ENCODE assay signal across 31 mouse cellular contexts in genomic region chr11:70877670-70878069, GRCm38 (mm10).
"Had no signal": no experiment of that assay in that cellular context is flagged by ENCODE, and none has a peak within 500 bp of the region (broad histone marks: within the 10 kb centered on the region; RNA-seq: fewer than 3 reads in every experiment).

No protein-coding gene starts in this region.

- H3K36me3 ChIP-seq: lung, embryonic 15.5 days; midbrain, embryonic 15.5 days had no signal

- H3K27ac ChIP-seq: limb, embryonic 10.5 days; limb, embryonic 12.5 days; limb, embryonic 13.5 days; limb, embryonic 15.5 days; liver, embryonic 12.5 days; liver, embryonic 13.5 days; liver, embryonic 14.5 days; liver, embryonic 15.5 days; lung, embryonic 15.5 days; macrophage; midbrain, embryonic 10.5 days; midbrain, embryonic 12.5 days; midbrain, embryonic 13.5 days; midbrain, embryonic 15.5 days had no signal

- DNase-seq: left cerebral cortex, postnatal 4 days; liver; liver, embryonic 13.5 days; liver, postnatal 0 days; lung, adult 18-20 months; lung, adult 2 months; lung, embryonic 14.5 days; lung, postnatal 10 days; lung, postnatal 14 days; lung, postnatal 36 days; lung, postnatal 4 days; midbrain, embryonic 14.5 days had no signal

- H3K4me1 ChIP-seq: limb, embryonic 10.5 days; lung, embryonic 15.5 days; midbrain, embryonic 10.5 days; midbrain, embryonic 12.5 days had no signal

- H3K9me3 ChIP-seq: limb, embryonic 10.5 days; limb, embryonic 12.5 days; limb, embryonic 13.5 days; limb, embryonic 15.5 days; liver, embryonic 12.5 days; liver, embryonic 13.5 days; liver, embryonic 15.5 days; lung, embryonic 15.5 days; megakaryocyte, embryonic 14.5 days; midbrain, embryonic 10.5 days; midbrain, embryonic 12.5 days; midbrain, embryonic 13.5 days; midbrain, embryonic 15.5 days had no signal

- H3K4me2 ChIP-seq: limb, embryonic 12.5 days; limb, embryonic 13.5 days; limb, embryonic 15.5 days; liver, embryonic 11.5 days; liver, embryonic 12.5 days; liver, embryonic 13.5 days; liver, embryonic 15.5 days; lung, embryonic 14.5 days; lung, embryonic 15.5 days; midbrain, embryonic 11.5 days; midbrain, embryonic 12.5 days; midbrain, embryonic 13.5 days; midbrain, embryonic 15.5 days had no signal

- H3K4me3 ChIP-seq: limb, embryonic 10.5 days; limb, embryonic 12.5 days; limb, embryonic 13.5 days; limb, embryonic 15.5 days; liver, embryonic 12.5 days; liver, embryonic 13.5 days; liver, embryonic 15.5 days; lung, embryonic 15.5 days; megakaryocyte, embryonic 14.5 days; midbrain, embryonic 10.5 days; midbrain, embryonic 12.5 days; midbrain, embryonic 13.5 days; midbrain, embryonic 15.5 days; myocyte had no signal

- H3K9ac ChIP-seq: limb, embryonic 12.5 days; limb, embryonic 13.5 days; limb, embryonic 15.5 days; liver, embryonic 12.5 days; liver, embryonic 13.5 days; liver, embryonic 14.5 days; liver, embryonic 15.5 days; liver, postnatal 0 days; lung, embryonic 14.5 days; lung, embryonic 15.5 days; midbrain, embryonic 12.5 days; midbrain, embryonic 13.5 days; midbrain, embryonic 15.5 days had no signal

- H3K27me3 ChIP-seq: limb, embryonic 12.5 days; limb, embryonic 13.5 days; limb, embryonic 15.5 days; liver, embryonic 12.5 days; liver, embryonic 13.5 days; liver, embryonic 15.5 days; lung, embryonic 15.5 days; megakaryocyte, embryonic 14.5 days; midbrain, embryonic 12.5 days; midbrain, embryonic 13.5 days; midbrain, embryonic 15.5 days had no signal

- ATAC-seq: liver, embryonic 12.5 days; lung, postnatal 0 days; midbrain, embryonic 13.5 days; midbrain, embryonic 15.5 days; midbrain, embryonic 16.5 days had no signal
